Mouse (Mus musculus): Measurements from ENCODE around the gene Olfr1406.
"Not testable (repeated sequence)": the region's sequence is repeated elsewhere in the genome, so short reads cannot be mapped to it uniquely, and the experiment has no call there.

Gene Olfr1406

DNA sequence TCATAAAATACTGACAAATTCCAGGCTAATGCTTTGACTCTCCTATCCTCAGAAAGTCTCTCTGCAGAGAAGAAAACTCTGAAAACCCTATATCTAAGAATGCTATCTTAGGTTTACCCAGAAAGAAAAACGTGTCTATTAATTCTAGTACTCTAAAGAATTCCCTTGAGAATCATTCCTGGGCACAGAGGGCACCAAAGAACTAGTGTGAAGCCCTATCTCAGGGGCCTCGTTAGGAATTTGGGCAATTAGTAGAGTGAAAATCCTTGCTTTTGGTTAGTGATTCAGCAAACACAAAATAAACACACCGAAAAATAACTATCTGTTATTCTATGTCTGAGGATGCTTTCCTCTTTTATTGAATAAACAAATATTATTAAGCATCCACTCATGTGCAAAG is at the start of gene Olfr1406:
TSS of gene Olfr1406 (minus strand) at position 101 of the 400 bp plus-strand sequence.
- DNase-seq, result no peak

- DNase-seq, result not testable (repeated sequence)
These were observed 46.6 kb upstream of the Olfr1406 start for GRCm38 (mm10) chr1:173237004-173237403.

DNA sequence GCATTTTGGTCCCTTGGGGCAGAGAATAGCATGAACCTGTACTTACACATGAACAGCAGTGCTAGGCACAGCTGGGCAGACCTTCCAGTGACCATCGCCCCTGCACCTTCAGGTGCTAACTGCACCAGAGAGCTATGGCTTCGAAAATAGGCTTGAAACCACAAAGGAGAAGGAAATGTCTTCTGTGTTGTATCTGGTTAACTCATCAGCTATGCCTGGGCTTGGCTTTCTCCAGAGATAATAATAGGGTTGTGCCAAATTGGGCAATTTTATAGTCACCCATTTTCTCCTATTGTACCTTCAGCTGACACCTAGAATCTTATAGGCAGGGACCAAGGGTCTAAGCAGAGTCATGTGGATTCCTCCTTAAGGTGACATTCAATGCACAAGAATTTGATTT is 36.6 kb upstream of the Olfr1406 start, which contains the start of gene Fcer1a:
TSS of gene Fcer1a (minus strand) at position 134 of the 400 bp plus-strand sequence.
- no peak for DNase-seq

- DNase-seq, result no peak
These were observed 26.0 kb upstream of the Olfr1406 start for GRCm38 (mm10) chr1:173216481-173216880.

DNA sequence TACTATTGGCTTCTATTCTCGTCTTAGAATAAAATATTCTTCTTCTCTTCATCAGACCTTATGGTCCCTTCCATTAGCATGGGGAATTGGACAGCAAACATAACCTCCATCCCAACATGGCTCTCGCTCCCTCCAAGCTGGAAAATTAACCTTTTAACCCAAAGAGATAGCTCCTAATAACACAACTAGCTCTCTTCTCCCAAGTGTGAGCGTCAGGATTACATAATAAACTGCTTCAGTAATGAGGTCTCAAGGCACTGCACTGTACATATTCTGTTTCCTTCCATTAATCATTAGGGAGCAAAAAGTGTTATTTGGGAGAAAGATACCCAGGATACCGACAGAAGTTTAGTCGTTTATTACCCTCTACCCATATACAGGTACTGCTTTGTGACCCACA is 21.7 kb upstream of the Olfr1406 start, which contains the start of gene Olfr1404:
TSS of gene Olfr1404 (plus strand) at position 301 of the 400 bp plus-strand sequence.
- DNase-seq, result no peak

- DNase-seq, result no peak
These were observed 7.1 kb upstream of the Olfr1406 start, which contains the start of gene Olfr218 for GRCm38 (mm10) chr1:173197508-173197907. Olfr218 (plus strand) TSS chr1:173197808.

DNA sequence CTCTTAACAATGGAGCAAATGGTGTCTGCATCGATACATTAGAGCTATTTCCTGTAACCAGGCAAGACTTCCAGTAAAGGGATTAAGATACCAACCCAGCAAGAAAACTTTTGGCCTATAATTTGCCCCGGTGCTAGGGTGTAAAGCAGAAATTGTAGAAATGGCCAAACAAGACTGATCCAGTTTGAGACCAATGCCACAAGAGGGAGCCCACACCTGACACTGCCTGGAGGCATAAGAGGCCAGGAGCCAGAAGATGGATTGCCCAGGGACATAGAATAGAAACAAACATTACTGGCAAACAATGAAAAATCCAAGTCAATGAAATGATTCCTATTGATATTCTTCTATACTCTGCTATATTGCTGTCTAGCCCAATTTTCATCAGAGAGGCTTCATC is 5.9 kb upstream of the Olfr1406 start:
- DNase-seq, result no peak

GRCm38 (mm10) chr1:173192059-173192458 is 1.6 kb upstream of the Olfr1406 start:
- DNase-seq, result no peak

- no peak for DNase-seq
These were observed 16.1 kb downstream of the Olfr1406 start for GRCm38 (mm10) chr1:173174154-173174842.

DNA sequence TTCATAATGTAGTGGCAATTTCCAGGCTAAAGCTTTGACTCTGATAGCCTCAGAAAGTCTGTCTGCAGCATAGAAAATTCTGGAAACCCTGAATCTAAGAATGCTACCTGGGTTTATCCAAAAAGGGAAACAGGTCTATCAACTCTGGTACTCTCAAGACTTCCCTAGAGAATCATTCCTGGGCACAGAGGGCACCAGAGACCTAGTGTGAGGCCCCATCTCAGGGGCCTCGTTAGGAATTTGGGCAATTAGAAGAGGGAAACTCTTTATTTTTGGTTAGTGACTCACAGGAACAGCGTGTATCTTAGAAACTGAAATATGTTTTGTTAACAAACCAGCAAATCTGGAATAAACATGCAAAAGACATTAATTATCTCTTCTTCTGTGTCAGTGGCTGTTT is 53.2 kb downstream of the Olfr1406 start, which contains the start of gene Olfr1408:
TSS of gene Olfr1408 (minus strand) at position 101 of the 400 bp plus-strand sequence.
- no peak for DNase-seq
